ENCODE assay signal across 28 mouse cellular contexts in genomic region chr9:121644855-121645254, GRCm38 (mm10). TPM values are rescaled to one million over a fixed set of nuclear protein-coding genes. Genes with fewer than 3 reads are reported as not detected.
DNase-seq lines count a peak whose midpoint lies in the region; ATAC-seq and TF ChIP-seq lines count a peak whose summit lies in the region.
"Had no signal": no experiment of that assay in that cellular context is flagged by ENCODE, and none has a peak within 500 bp of the region (broad histone marks: within the 10 kb centered on the region; RNA-seq: fewer than 3 reads in every experiment).

No protein-coding gene starts in this region.

- no peaks in the 10 kb centered on the region; the same call in 1 of the 2 replicates for H3K4me1 ChIP-seq in kidney, adult 2 months (ENCODE audit: control insufficient read depth, insufficient read depth, low read length)
- peaks cover 35% of the 10 kb centered on the region for H3K4me1 ChIP-seq in intestine, embryonic 15.5 days (replicated peaks)
- H3K4me1 ChIP-seq in small intestine, adult 2 months (ENCODE audit: control insufficient read depth, insufficient read depth, insufficient read length, low read length): peaks cover 32% of the 10 kb centered on the region
- no peaks in the 10 kb centered on the region; the same call in 1 of the 2 replicates for H3K4me1 ChIP-seq in hindbrain, embryonic 14.5 days (replicated peaks; ENCODE audit: control insufficient read depth, insufficient read depth, low read length)

- H3K4me2 ChIP-seq in intestine, embryonic 15.5 days (replicated peaks): peak overlapping the region; percentile 92
- H3K4me2 ChIP-seq in hindbrain, embryonic 14.5 days (replicated peaks): no peak overlapping the region
- H3K4me2 ChIP-seq: embryonic facial prominence, embryonic 12.5 days; embryonic facial prominence, embryonic 15.5 days; heart, embryonic 12.5 days; heart, embryonic 15.5 days; hindbrain, embryonic 15.5 days had no signal

- H3K9ac ChIP-seq in intestine, embryonic 15.5 days: no peak overlapping the region
- no peak overlapping the region for H3K9ac ChIP-seq in hindbrain, embryonic 14.5 days
- H3K9ac ChIP-seq: embryonic facial prominence, embryonic 12.5 days; embryonic facial prominence, embryonic 15.5 days; forebrain, postnatal 0 days; heart, embryonic 12.5 days; heart, embryonic 15.5 days; hindbrain, embryonic 15.5 days had no signal

- 54% methylated on average over 3 of the region's 3 CpGs for WGBS in kidney, adult 2 months
- WGBS in intestine, embryonic 15.5 days: 36% methylated on average over 3 of the region's 3 CpGs
- 29% methylated on average over 3 of the region's 3 CpGs for WGBS in small intestine, adult 2 months
- 82% methylated on average over 3 of the region's 3 CpGs for WGBS in hindbrain, embryonic 14.5 days

- no peak overlapping the region for H3K4me3 ChIP-seq in kidney, adult 2 months (ENCODE audit: insufficient read depth, low read depth, low read length)
- no peak overlapping the region for H3K4me3 ChIP-seq in intestine, embryonic 15.5 days (replicated peaks)
- peak overlapping the region; percentile 73 for H3K4me3 ChIP-seq in small intestine, adult 2 months (ENCODE audit: low read depth, low read length)
- H3K4me3 ChIP-seq in hindbrain, embryonic 14.5 days (replicated peaks; ENCODE audit: low read length): no peak overlapping the region
- H3K4me3 ChIP-seq: embryonic facial prominence, embryonic 12.5 days; embryonic facial prominence, embryonic 15.5 days; gastrocnemius, adult 2 months; heart, embryonic 12.5 days; heart, embryonic 15.5 days; hindbrain, embryonic 10.5 days; hindbrain, embryonic 15.5 days had no signal

- no peak overlapping the region for H3K27ac ChIP-seq in kidney, adult 2 months (ENCODE audit: insufficient read depth, low read depth, low read length)
- H3K27ac ChIP-seq in intestine, embryonic 15.5 days: peak overlapping the region; percentile 40; the same call in 1 of the 2 replicates
- H3K27ac ChIP-seq in small intestine, adult 2 months (ENCODE audit: insufficient read depth, low read depth, low read length): peak overlapping the region; percentile 95
- H3K27ac ChIP-seq in hindbrain, embryonic 14.5 days: no peak overlapping the region
- H3K27ac ChIP-seq: embryonic facial prominence, embryonic 12.5 days; embryonic facial prominence, embryonic 15.5 days; gastrocnemius, adult 2 months; heart, embryonic 15.5 days; hindbrain, embryonic 10.5 days; hindbrain, embryonic 15.5 days had no signal

- peak; percentile 42 for DNase-seq in kidney, postnatal 10 days
- DNase-seq in kidney, adult 2 months: no peak
- DNase-seq in lung, postnatal 36 days: peak; percentile 16
- no peak for DNase-seq in lung, postnatal 10 days
- no peak for DNase-seq in hindbrain, embryonic 14.5 days (ENCODE audit: low spot score)
- DNase-seq in cerebellum, postnatal 14 days: no peak
- DNase-seq: adrenal gland, postnatal 10 days; adrenal gland, postnatal 36 days; cerebellum, adult 18-20 months; cerebellum, adult 9-10 months; cerebellum, postnatal 25 days; forebrain, postnatal 0 days; gastrocnemius, adult 2 months; gastrocnemius, postnatal 14 days; heart, adult 11 months; heart, postnatal 10 days; heart, postnatal 36 days had no signal

- TF ChIP-seq POLR2A in kidney, adult 2 months (IDR thresholded peaks at IDR 0.05; ENCODE audit: low read depth, low read length): no peak
- no peak; the same call in 1 of the 2 replicates for TF ChIP-seq POLR2A in small intestine, adult 2 months (IDR thresholded peaks at IDR 0.05; ENCODE audit: low read depth, low read length)

- H3K36me3 ChIP-seq in kidney, adult 2 months (ENCODE audit: control insufficient read depth, insufficient read depth, low read length): no peaks in the 10 kb centered on the region
- H3K36me3 ChIP-seq in intestine, embryonic 15.5 days: no peaks in the 10 kb centered on the region
- H3K36me3 ChIP-seq in small intestine, adult 2 months (ENCODE audit: control insufficient read depth, insufficient read depth, low read length): peaks cover 11% of the 10 kb centered on the region
- no peaks in the 10 kb centered on the region for H3K36me3 ChIP-seq in hindbrain, embryonic 14.5 days (replicated peaks; ENCODE audit: control insufficient read depth, insufficient read depth)
- H3K36me3 ChIP-seq: embryonic facial prominence, embryonic 12.5 days; embryonic facial prominence, embryonic 15.5 days; heart, embryonic 12.5 days; heart, embryonic 15.5 days; hindbrain, embryonic 10.5 days; hindbrain, embryonic 15.5 days had no signal

- H3K9me3 ChIP-seq in intestine, embryonic 15.5 days: no peaks in the 10 kb centered on the region
- no peaks in the 10 kb centered on the region for H3K9me3 ChIP-seq in hindbrain, embryonic 14.5 days (ENCODE audit: control insufficient read depth, low read length)
- H3K9me3 ChIP-seq: embryonic facial prominence, embryonic 12.5 days; embryonic facial prominence, embryonic 15.5 days; heart, embryonic 12.5 days; heart, embryonic 15.5 days; hindbrain, embryonic 10.5 days; hindbrain, embryonic 15.5 days had no signal

- TF ChIP-seq CTCF in kidney, adult 2 months (conservative IDR thresholded peaks at IDR 0.05; ENCODE audit: insufficient read depth, insufficient read length, low read depth, low read length): no peak
- TF ChIP-seq CTCF in small intestine, adult 2 months (IDR thresholded peaks at IDR 0.05; ENCODE audit: extremely low read depth, insufficient read length, insufficient replicate concordance, low read depth, low read length): no peak

- H3K27me3 ChIP-seq in kidney, adult 2 months (replicated peaks; ENCODE audit: control insufficient read depth, insufficient read depth, low read length): no peaks in the 10 kb centered on the region
- peaks cover 40% of the 10 kb centered on the region for H3K27me3 ChIP-seq in intestine, embryonic 15.5 days (replicated peaks)
- no peaks in the 10 kb centered on the region for H3K27me3 ChIP-seq in small intestine, adult 2 months (ENCODE audit: control insufficient read depth, insufficient read depth, low read length)
- peaks cover 46% of the 10 kb centered on the region for H3K27me3 ChIP-seq in hindbrain, embryonic 14.5 days (ENCODE audit: control insufficient read depth, insufficient read depth, low read length)

- ATAC-seq in intestine, embryonic 15.5 days: peak; percentile 44
- no peak for ATAC-seq in hindbrain, embryonic 14.5 days (ENCODE audit: low FRiP score)
- ATAC-seq: forebrain, embryonic 14.5 days; forebrain, postnatal 0 days; Patski had no signal

RNA-seq across cellular contexts. Expression of gene Vipr1, which starts 2.3 kb away (rescaled TPM):
- polyA plus RNA-seq in kidney, adult 2 months (2012; rRNA removed): 2.0 and 5.4 TPM in 2 replicates
- polyA plus RNA-seq in intestine, embryonic 15.5 days (2015; fragmentation: Nextera tagmentation; extraction: Ambion mirVana): 6.1 and 7.0 TPM in 2 replicates
- 43.5 and 171 TPM in 2 replicates for polyA plus RNA-seq in small intestine, adult 2 months (2012; rRNA removed)
- polyA plus RNA-seq in hindbrain, embryonic 14.5 days (2014; fragmentation: Nextera tagmentation; extraction: Ambion mirVana): 0.40 and 0.59 TPM in 2 replicates
- polyA plus RNA-seq: Patski had no signal

RNA-seq across cellular contexts. Expression of gene Lyzl4, which starts 3.0 kb away (rescaled TPM):
- polyA plus RNA-seq in kidney, adult 2 months (2012; rRNA removed): 0.11 TPM in 1 of 2 replicates, not detected in the other
- polyA plus RNA-seq in intestine, embryonic 15.5 days (2015; fragmentation: Nextera tagmentation; extraction: Ambion mirVana): not detected in 2 replicates
- polyA plus RNA-seq in small intestine, adult 2 months (2012; rRNA removed): 0.32 TPM in 1 of 2 replicates, not detected in the other
- 0.22 and 0.32 TPM in 2 replicates for polyA plus RNA-seq in hindbrain, embryonic 14.5 days (2014; fragmentation: Nextera tagmentation; extraction: Ambion mirVana)
- polyA plus RNA-seq: forebrain, embryonic 11.5 days; forebrain, postnatal 0 days; heart, embryonic 12.5 days; hindbrain, embryonic 10.5 days; Patski had no signal

Comparison
In these comparisons a context has a peak if more than half of its experiments do, and no peak if none do; other contexts are left out.
1. DNase-seq: peak in kidney, postnatal 10 days (single experiment) and lung, postnatal 36 days (single experiment); none in kidney, adult 2 months (single experiment), lung, postnatal 10 days (single experiment), hindbrain, embryonic 14.5 days (single experiment) and cerebellum, postnatal 14 days (0 of 2).
2. H3K27ac ChIP-seq: peak in intestine, embryonic 15.5 days (single experiment) and small intestine, adult 2 months (single experiment); none in kidney, adult 2 months (single experiment) and hindbrain, embryonic 14.5 days (single experiment).